In genomic region chr6:108247211-108247610, GRCm38 (mm10) we compare ENCODE assay signal across 26 mouse cellular contexts. TPM values are rescaled to one million over a fixed set of nuclear protein-coding genes. Genes with fewer than 3 reads are reported as not detected.
A peak's percentile ranks its signal among the peaks of the same experiment; 100 is the strongest.
DNase-seq lines count a peak whose midpoint lies in the region; ATAC-seq and TF ChIP-seq lines count a peak whose summit lies in the region.
"Had no signal": no experiment of that assay in that cellular context is flagged by ENCODE, and none has a peak within 500 bp of the region (broad histone marks: within the 10 kb centered on the region; RNA-seq: fewer than 3 reads in every experiment).

No protein-coding gene starts in this region.

- ATAC-seq in liver, postnatal 0 days, result no peak
- ATAC-seq in stomach, embryonic 14.5 days (ENCODE audit: insufficient number of reproducible peaks, insufficient read depth, low FRiP score, low read depth), result peak; percentile 76
- ATAC-seq: CD4-positive, CD25-positive, alpha-beta regulatory T cell, adult 4 months; hindbrain, postnatal 0 days; midbrain, embryonic 15.5 days had no signal

- peaks cover 19% of the 10 kb centered on the region; the same call in 1 of the 2 replicates for H3K36me3 ChIP-seq in heart, embryonic 10.5 days
- peaks cover 9% of the 10 kb centered on the region for H3K36me3 ChIP-seq in liver, adult 2 months (ENCODE audit: control insufficient read depth, insufficient read depth, low read length)
- no peaks in the 10 kb centered on the region; the same call in none of the 2 replicates for H3K36me3 ChIP-seq in liver, postnatal 0 days (replicated peaks; ENCODE audit: insufficient read depth, low read length)
- H3K36me3 ChIP-seq in stomach, embryonic 14.5 days (ENCODE audit: control insufficient read depth, insufficient read depth, low read length), result no peaks in the 10 kb centered on the region; the same call in 1 of the 2 replicates
- peaks cover 5% of the 10 kb centered on the region; the same call in 1 of the 2 replicates for H3K36me3 ChIP-seq in thymus, adult 2 months (ENCODE audit: control insufficient read depth, insufficient read depth, low read length)
- H3K36me3 ChIP-seq: embryonic facial prominence, embryonic 13.5 days; midbrain, embryonic 15.5 days; neural tube, embryonic 13.5 days had no signal

- peaks cover 31% of the 10 kb centered on the region for H3K79me2 ChIP-seq in liver, adult 2 months (ENCODE audit: control insufficient read depth, insufficient read depth, low read length)

- peak overlapping the region; percentile 29; the same call in 1 of the 2 replicates for H3K27ac ChIP-seq in heart, embryonic 10.5 days
- peak overlapping the region; percentile 87 for H3K27ac ChIP-seq in liver, adult 2 months (replicated peaks; ENCODE audit: insufficient read depth, low read depth, low read length)
- no peak overlapping the region for H3K27ac ChIP-seq in liver, postnatal 0 days (ENCODE audit: low read depth)
- peak overlapping the region; percentile 90 for H3K27ac ChIP-seq in brown adipose tissue, adult 24 weeks (replicated peaks; ENCODE audit: low read depth, low read length)
- no peak overlapping the region; the same call in 1 of the 2 replicates for H3K27ac ChIP-seq in stomach, embryonic 14.5 days (ENCODE audit: low read length)
- no peak overlapping the region for H3K27ac ChIP-seq in thymus, adult 2 months (ENCODE audit: control insufficient read depth, insufficient read depth, low read length)
- H3K27ac ChIP-seq: hindbrain, postnatal 0 days; midbrain, embryonic 15.5 days; neural tube, embryonic 13.5 days had no signal

- TF ChIP-seq CTCF in liver, adult 2 months (IDR thresholded peaks at IDR 0.05; ENCODE audit: low read depth, low read length), result no peak
- TF ChIP-seq CTCF in liver, postnatal 0 days (IDR thresholded peaks at IDR 0.05; ENCODE audit: low read depth), result no peak
- TF ChIP-seq CTCF in thymus, adult 2 months (IDR thresholded peaks at IDR 0.05; ENCODE audit: borderline replicate concordance, control insufficient read depth, extremely low read depth, insufficient read depth, low read length, poor library complexity), result no peak

- H3K27me3 ChIP-seq in heart, embryonic 10.5 days (ENCODE audit: insufficient read depth, poor library complexity, severe bottlenecking), result no peaks in the 10 kb centered on the region
- H3K27me3 ChIP-seq in liver, adult 2 months (ENCODE audit: control insufficient read depth, insufficient read depth, low read length), result no peaks in the 10 kb centered on the region
- H3K27me3 ChIP-seq in liver, postnatal 0 days (ENCODE audit: insufficient read depth, low read length), result no peaks in the 10 kb centered on the region
- no peaks in the 10 kb centered on the region for H3K27me3 ChIP-seq in stomach, embryonic 14.5 days (ENCODE audit: control insufficient read depth, insufficient read depth, low read length)
- no peaks in the 10 kb centered on the region for H3K27me3 ChIP-seq in thymus, adult 2 months (ENCODE audit: control insufficient read depth, insufficient read depth, low read length)
- H3K27me3 ChIP-seq: embryonic facial prominence, embryonic 13.5 days; midbrain, embryonic 15.5 days; neural tube, embryonic 13.5 days had no signal

- TF ChIP-seq EP300 in liver, postnatal 0 days (IDR thresholded peaks at IDR 0.05; ENCODE audit: low read depth), result no peak

- H3K4me2 ChIP-seq in liver, postnatal 0 days (ENCODE audit: low read depth, low read length), result no peak overlapping the region
- no peak overlapping the region for H3K4me2 ChIP-seq in stomach, embryonic 14.5 days (replicated peaks; ENCODE audit: low read depth, low read length)
- H3K4me2 ChIP-seq: embryonic facial prominence, embryonic 13.5 days; heart, embryonic 11.5 days; liver, embryonic 11.5 days; midbrain, embryonic 15.5 days; neural tube, embryonic 13.5 days had no signal

- 70% methylated on average over 3 of the region's 3 CpGs for WGBS in heart, embryonic 10.5 days
- WGBS in liver, adult 2 months, result 77% methylated on average over 3 of the region's 3 CpGs
- WGBS in liver, postnatal 0 days (ENCODE audit: insufficient replicate concordance), result 64% methylated on average over 3 of the region's 3 CpGs
- WGBS in stomach, embryonic 14.5 days, result 73% methylated on average over 3 of the region's 3 CpGs
- 91% methylated on average over 3 of the region's 3 CpGs for WGBS in thymus, adult 2 months

- no peaks in the 10 kb centered on the region for H3K9me3 ChIP-seq in heart, embryonic 10.5 days
- no peaks in the 10 kb centered on the region for H3K9me3 ChIP-seq in liver, postnatal 0 days (ENCODE audit: low read length)
- no peaks in the 10 kb centered on the region for H3K9me3 ChIP-seq in stomach, embryonic 14.5 days (ENCODE audit: control insufficient read depth, low read depth, low read length)
- H3K9me3 ChIP-seq: embryonic facial prominence, embryonic 13.5 days; midbrain, embryonic 15.5 days; neural tube, embryonic 13.5 days had no signal

- DNase-seq in heart, embryonic 10.5 days (ENCODE audit: low spot score), result no peak
- DNase-seq in heart, adult 11 months, result no peak
- no peak for DNase-seq in liver, adult 2 months (ENCODE audit: extremely low read depth, low read depth, low spot score)
- no peak for DNase-seq in liver, postnatal 0 days
- no peak for DNase-seq in thymus, adult 2 months
- DNase-seq in neural tube, embryonic 10.5 days (ENCODE audit: extremely low spot score, low spot score), result no peak
- DNase-seq: adrenal gland, postnatal 14 days; cerebellum, adult 11-12 months; cerebellum, postnatal 10 days; gastrocnemius, postnatal 36 days; heart, postnatal 14 days; kidney, adult 8-10 months; layer of hippocampus, postnatal 36 days; lung, postnatal 4 days; retina, postnatal 1 day; right cerebral cortex, postnatal 25 days; thymus, postnatal 25 days had no signal

- H3K4me1 ChIP-seq in heart, embryonic 10.5 days, result peaks cover 46% of the 10 kb centered on the region
- peaks cover 27% of the 10 kb centered on the region for H3K4me1 ChIP-seq in liver, adult 2 months (ENCODE audit: control insufficient read depth, insufficient read depth, low read length)
- H3K4me1 ChIP-seq in liver, postnatal 0 days (ENCODE audit: insufficient read depth), result peaks cover 8% of the 10 kb centered on the region; the same call in 1 of the 2 replicates
- H3K4me1 ChIP-seq in brown adipose tissue, adult 24 weeks (ENCODE audit: control insufficient read depth, insufficient read depth, insufficient read length, low read length), result peaks cover 32% of the 10 kb centered on the region
- H3K4me1 ChIP-seq in stomach, embryonic 14.5 days (ENCODE audit: control insufficient read depth, insufficient read depth, low read length), result peaks cover 22% of the 10 kb centered on the region
- H3K4me1 ChIP-seq in thymus, adult 2 months (replicated peaks; ENCODE audit: control insufficient read depth, insufficient read depth, low read length), result no peaks in the 10 kb centered on the region

- TF ChIP-seq POLR2A in liver, adult 2 months (IDR thresholded peaks at IDR 0.05; ENCODE audit: extremely low read depth, insufficient read depth, low read length), result no peak
- TF ChIP-seq POLR2A in thymus, adult 2 months (IDR thresholded peaks at IDR 0.05; ENCODE audit: control insufficient read depth, extremely low read depth, insufficient read depth, low read length, poor library complexity), result no peak

- 0 out of 2 replicates have a peak overlapping the region, but pooled peaks have one; percentile 28 for H3K9ac ChIP-seq in liver, adult 2 months (ENCODE audit: low read depth, low read length)
- no peak overlapping the region for H3K9ac ChIP-seq in liver, postnatal 0 days (replicated peaks)
- H3K9ac ChIP-seq in stomach, embryonic 14.5 days (replicated peaks; ENCODE audit: low read depth, low read length), result no peak overlapping the region
- H3K9ac ChIP-seq: embryonic facial prominence, embryonic 13.5 days; midbrain, embryonic 15.5 days; neural tube, embryonic 13.5 days had no signal

- no peak overlapping the region for H3K4me3 ChIP-seq in heart, embryonic 10.5 days
- no peak overlapping the region for H3K4me3 ChIP-seq in liver, adult 2 months (ENCODE audit: insufficient read depth, low read depth, low read length)
- H3K4me3 ChIP-seq in liver, postnatal 0 days (ENCODE audit: low read depth, low read length), result no peak overlapping the region
- H3K4me3 ChIP-seq in brown adipose tissue, adult 24 weeks (ENCODE audit: insufficient read depth, low read depth, low read length), result no peak overlapping the region
- no peak overlapping the region for H3K4me3 ChIP-seq in stomach, embryonic 14.5 days (ENCODE audit: low read depth, low read length)
- no peak overlapping the region for H3K4me3 ChIP-seq in thymus, adult 2 months (ENCODE audit: control insufficient read depth, insufficient read depth, low read length)
- H3K4me3 ChIP-seq: embryonic facial prominence, embryonic 13.5 days; midbrain, embryonic 15.5 days; neural tube, embryonic 13.5 days had no signal

RNA-seq across cellular contexts. Expression of gene Itpr1, which starts 34.3 kb away (rescaled TPM):
- polyA plus RNA-seq in heart, embryonic 10.5 days (2016; fragmentation: Nextera tagmentation; extraction: Ambion mirVana), result 14.6 and 19.4 TPM in 2 replicates
- 55.0 and 56.6 TPM in 2 replicates for total RNA-seq in liver, adult 2 months (2014; rRNA removed)
- polyA plus RNA-seq in liver, adult 2 months (2012; rRNA removed), result 6.9 and 9.2 TPM in 2 replicates
- 2.8 and 2.9 TPM in 2 replicates for polyA plus RNA-seq in liver, postnatal 0 days (2015; fragmentation: Nextera tagmentation; extraction: Ambion mirVana)
- 33.1 and 42.5 TPM in 2 replicates for polyA plus RNA-seq in brown adipose tissue, adult 24 weeks (2012; ENCODE audit: insufficient read depth, insufficient read length, missing spikeins)
- 13.4 and 13.5 TPM in 2 replicates for polyA plus RNA-seq in stomach, embryonic 14.5 days (2014; fragmentation: Nextera tagmentation; extraction: Ambion mirVana)
- 28.3 and 28.8 TPM in 2 replicates for polyA plus RNA-seq in thymus, adult 2 months (2012; rRNA removed)

Comparison
In these comparisons a context has a peak if more than half of its experiments do, and no peak if none do; other contexts are left out.
1. H3K27ac ChIP-seq: peak in heart, embryonic 10.5 days (single experiment), liver, adult 2 months (single experiment) and brown adipose tissue, adult 24 weeks (single experiment); none in liver, postnatal 0 days (single experiment), stomach, embryonic 14.5 days (single experiment) and thymus, adult 2 months (single experiment).